Mouse (Mus musculus) heart, embryonic 12.5 days (tissue): Measurements from ENCODE around the gene Aqp6. TPM values are rescaled to one million over a fixed set of nuclear protein-coding genes. Genes with fewer than 3 reads are reported as not detected.

Experiments
- ATAC-seq: fragments of 200-750 bp; cut with Nextera tagmentation; 2 replicates; pipeline ENCODE4 v1.8.0; 2017; ENCODE audit warnings: moderate TSS enrichment, moderate library complexity; ENCODE audit not compliant: insufficient number of reproducible peaks, low FRiP score
- H3K27ac ChIP-seq: fragments of 300-500 bp; sonication (generic); 2 replicates; pipeline ENCODE4 v1.5.1; 2016; ENCODE audit warnings: mild to moderate bottlenecking, moderate library complexity; ENCODE audit not compliant: poor library complexity, severe bottlenecking
- H3K27me3 ChIP-seq: fragments of 300-500 bp; sonication (generic); replicated peaks from 2 replicates; pipeline ENCODE4 v1.6.1; 2016; ENCODE audit warnings: mild to moderate bottlenecking, moderate library complexity
- H3K36me3 ChIP-seq: fragments of 300-500 bp; sonication (generic); 2 replicates; pipeline ENCODE4 v1.6.1; 2016; ENCODE audit warnings: mild to moderate bottlenecking, moderate library complexity
- H3K4me1 ChIP-seq: fragments of 300-500 bp; sonication (generic); replicated peaks from 2 replicates; pipeline ENCODE4 v1.6.1; 2016; ENCODE audit warnings: mild to moderate bottlenecking
- H3K4me2 ChIP-seq: fragments of 300-500 bp; sonication (generic); 2 replicates; pipeline ENCODE4 v1.6.1; 2016; ENCODE audit warnings: mild to moderate bottlenecking, moderate library complexity
- H3K4me3 ChIP-seq: fragments of 300-500 bp; sonication (generic); 2 replicates; pipeline ENCODE4 v1.5.1; 2016; ENCODE audit warnings: mild to moderate bottlenecking
- H3K9ac ChIP-seq: fragments of 300-500 bp; sonication (generic); 2 replicates; pipeline ENCODE4 v1.6.1; 2016; ENCODE audit warnings: mild to moderate bottlenecking, moderate library complexity
- H3K9me3 ChIP-seq: fragments of 300-500 bp; sonication (generic); replicated peaks from 2 replicates; pipeline ENCODE4 v1.6.1; 2016; ENCODE audit warnings: mild to moderate bottlenecking, moderate library complexity
- WGBS: fragments of 180-500 bp; shearing (Covaris S2); methylation state at CpG from one replicate; pipeline ENCODE4 v1.1.7; 2016; 5-methylcytosine and 5-hydroxymethylcytosine counted together
- polyA plus RNA-seq: library from polyadenylated mRNA; unstranded; fragments of >200 nt; fragmentation: Nextera tagmentation; extraction: Ambion mirVana; gene quantifications from 2 replicates; pipeline ENCODE4 v1.2.1, GENCODE M21; 2016

Gene Aqp6
- polyA plus RNA-seq, 1 experiment from 2014 or later, result not detected

- WGBS, result 33% methylated on average over 9 of the region's 9 CpGs
- Histone ChIP-seq H3K27ac (no peak overlapping the region), H3K4me3 (no peak overlapping the region), H3K4me2 (no peak overlapping the region; the same call in 1 of the 2 replicates), H3K27me3 (peaks cover 8% of the 10 kb centered on the region), H3K9ac (no peak overlapping the region), H3K9me3 (0 out of 2 replicates have a peak, but pooled peaks cover 3% of the 10 kb centered on the region), H3K36me3 (peaks cover 12% of the 10 kb centered on the region), H3K4me1 (peaks cover 32% of the 10 kb centered on the region)
- no peak for ATAC-seq
These were observed 14.0 kb downstream of the Aqp6 start for GRCm38 (mm10) chr15:99615246-99615645.

- H3K36me3 ChIP-seq, result peaks cover 43% of the 10 kb centered on the region
- ATAC-seq, result no peak
- H3K4me1 ChIP-seq, result peaks cover 21% of the 10 kb centered on the region
- H3K27ac ChIP-seq, result no peak overlapping the region
- H3K4me3 ChIP-seq, result no peak overlapping the region
- no peak overlapping the region for H3K4me2 ChIP-seq
- H3K27me3 ChIP-seq, result peaks cover 6% of the 10 kb centered on the region
- 92% methylated on average over 3 of the region's 3 CpGs for WGBS
- H3K9ac ChIP-seq, result no peak overlapping the region
- H3K9me3 ChIP-seq, result no peaks in the 10 kb centered on the region
These were observed 17.4 kb downstream of the Aqp6 start for GRCm38 (mm10) chr15:99618595-99618994.

- Histone ChIP-seq H3K9me3 (no peaks in the 10 kb centered on the region), H3K27ac (no peak overlapping the region), H3K4me3 (no peak overlapping the region), H3K4me1 (peaks cover 9% of the 10 kb centered on the region), H3K4me2 (no peak overlapping the region), H3K36me3 (peaks cover 54% of the 10 kb centered on the region), H3K9ac (no peak overlapping the region), H3K27me3 (no peaks in the 10 kb centered on the region)
- 85% methylated on average over 4 of the region's 4 CpGs for WGBS
- ATAC-seq, result no peak
These were observed 18.6 kb downstream of the Aqp6 start for GRCm38 (mm10) chr15:99619821-99620220.

GRCm38 (mm10) chr15:99622063-99622462, 20.9 kb downstream of the Aqp6 start:
- Histone ChIP-seq H3K4me3 (no peak overlapping the region), H3K9me3 (no peaks in the 10 kb centered on the region), H3K36me3 (peaks cover 75% of the 10 kb centered on the region), H3K4me1 (no peaks in the 10 kb centered on the region), H3K4me2 (no peak overlapping the region), H3K27me3 (no peaks in the 10 kb centered on the region), H3K27ac (no peak overlapping the region), H3K9ac (no peak overlapping the region)
- no peak for ATAC-seq
- 89% methylated on average over 10 of the region's 11 CpGs for WGBS

GRCm38 (mm10) chr15:99631618-99632017, 30.4 kb downstream of the Aqp6 start:
- no peak for ATAC-seq
- Histone ChIP-seq H3K4me2 (no peak overlapping the region), H3K9me3 (peaks cover 2% of the 10 kb centered on the region; the same call in 1 of the 2 replicates), H3K4me1 (no peaks in the 10 kb centered on the region), H3K36me3 (peaks cover 92% of the 10 kb centered on the region), H3K27me3 (no peaks in the 10 kb centered on the region), H3K27ac (no peak overlapping the region), H3K9ac (no peak overlapping the region), H3K4me3 (no peak overlapping the region)

- 91% methylated on average over 7 of the region's 7 CpGs for WGBS
- Histone ChIP-seq H3K4me3 (no peak overlapping the region), H3K27me3 (no peaks in the 10 kb centered on the region), H3K27ac (no peak overlapping the region), H3K9ac (no peak overlapping the region), H3K4me1 (no peaks in the 10 kb centered on the region), H3K4me2 (no peak overlapping the region), H3K36me3 (peaks cover 94% of the 10 kb centered on the region), H3K9me3 (peaks cover 2% of the 10 kb centered on the region; the same call in 1 of the 2 replicates)
- ATAC-seq, result no peak
These were observed 33.5 kb downstream of the Aqp6 start for GRCm38 (mm10) chr15:99634702-99635101.

- H3K27me3 ChIP-seq, result no peaks in the 10 kb centered on the region
- no peaks in the 10 kb centered on the region; the same call in 1 of the 2 replicates for H3K9me3 ChIP-seq
- H3K4me1 ChIP-seq, result no peaks in the 10 kb centered on the region
- peaks cover 90% of the 10 kb centered on the region for H3K36me3 ChIP-seq
- H3K9ac ChIP-seq, result no peak overlapping the region
- 81% methylated on average over 12 of the region's 12 CpGs for WGBS
- H3K4me3 ChIP-seq, result no peak overlapping the region
- no peak overlapping the region for H3K4me2 ChIP-seq
- H3K27ac ChIP-seq, result no peak overlapping the region
- no peak for ATAC-seq
These were observed 36.4 kb downstream of the Aqp6 start for GRCm38 (mm10) chr15:99637405-99638123.

- H3K36me3 ChIP-seq, result peaks cover 87% of the 10 kb centered on the region
- no peak for ATAC-seq
- 85% methylated on average over 5 of the region's 5 CpGs for WGBS
These were observed 36.9 kb downstream of the Aqp6 start for GRCm38 (mm10) chr15:99638124-99638485.

GRCm38 (mm10) chr15:99642622-99643021, 41.4 kb downstream of the Aqp6 start:
- H3K27ac ChIP-seq, result no peak overlapping the region
- no peak overlapping the region for H3K4me3 ChIP-seq
- H3K9me3 ChIP-seq, result no peaks in the 10 kb centered on the region
- peaks cover 33% of the 10 kb centered on the region for H3K4me1 ChIP-seq
- no peaks in the 10 kb centered on the region for H3K27me3 ChIP-seq
- 75% methylated on average over 6 of the region's 6 CpGs for WGBS
- no peak for ATAC-seq
- no peak overlapping the region for H3K9ac ChIP-seq
- no peak overlapping the region for H3K4me2 ChIP-seq
- peaks cover 45% of the 10 kb centered on the region for H3K36me3 ChIP-seq

More at GRCm38 (mm10) chr15:99638124-99638485, 36.9 kb downstream of the Aqp6 start:
- Histone ChIP-seq H3K4me2 (no peak overlapping the region), H3K4me1 (no peaks in the 10 kb centered on the region), H3K27me3 (no peaks in the 10 kb centered on the region), H3K4me3 (no peak overlapping the region), H3K27ac (no peak overlapping the region), H3K9ac (no peak overlapping the region), H3K9me3 (no peaks in the 10 kb centered on the region)

GRCm38 (mm10) chr15:99643832-99644231, 42.6 kb downstream of the Aqp6 start:
- peaks cover 35% of the 10 kb centered on the region for H3K36me3 ChIP-seq
- H3K4me3 ChIP-seq, result no peak overlapping the region
- H3K9ac ChIP-seq, result no peak overlapping the region
- ATAC-seq, result no peak
- H3K27ac ChIP-seq, result no peak overlapping the region; the same call in 1 of the 2 replicates
- peaks cover 43% of the 10 kb centered on the region for H3K4me1 ChIP-seq
- WGBS, result 82% methylated on average over 10 of the region's 10 CpGs
- H3K9me3 ChIP-seq, result no peaks in the 10 kb centered on the region
- H3K27me3 ChIP-seq, result no peaks in the 10 kb centered on the region
- H3K4me2 ChIP-seq, result no peak overlapping the region

- Histone ChIP-seq H3K27me3 (no peaks in the 10 kb centered on the region), H3K4me3 (no peak overlapping the region), H3K27ac (no peak overlapping the region), H3K36me3 (peaks cover 25% of the 10 kb centered on the region), H3K4me2 (no peak overlapping the region), H3K4me1 (peaks cover 52% of the 10 kb centered on the region), H3K9me3 (no peaks in the 10 kb centered on the region), H3K9ac (no peak overlapping the region)
- 75% methylated on average over 7 of the region's 7 CpGs for WGBS
- ATAC-seq, result no peak
These were observed 43.6 kb downstream of the Aqp6 start for GRCm38 (mm10) chr15:99644776-99645175.

- peak overlapping the region; percentile 51 for H3K4me2 ChIP-seq
- peaks cover 63% of the 10 kb centered on the region for H3K4me1 ChIP-seq
- no peaks in the 10 kb centered on the region for H3K27me3 ChIP-seq
- peak overlapping the region; percentile 34; the same call in 1 of the 2 replicates for H3K9ac ChIP-seq
- WGBS, result 21% methylated on average over 4 of the region's 4 CpGs
- H3K27ac ChIP-seq, result peak overlapping the region; percentile 56; the same call in 1 of the 2 replicates
- H3K4me3 ChIP-seq, result no peak overlapping the region; the same call in 1 of the 2 replicates
- no peaks in the 10 kb centered on the region for H3K9me3 ChIP-seq
- no peaks in the 10 kb centered on the region for H3K36me3 ChIP-seq
- ATAC-seq, result no peak
These were observed 47.1 kb downstream of the Aqp6 start for GRCm38 (mm10) chr15:99648326-99648725.
